Mouse (Mus musculus) kidney, postnatal 0 days (tissue): ENCODE results near the gene Ispd. TPM values are rescaled to one million over a fixed set of nuclear protein-coding genes. Genes with fewer than 3 reads are reported as not detected.

ENCODE experiments used
- ATAC-seq: fragments of 200-750 bp; cut with Nextera tagmentation; replicated peaks from 2 replicates; pipeline ENCODE4 v1.8.0; 2017; ENCODE audit warnings: low read depth, moderate number of reproducible peaks, moderate TSS enrichment, moderate library complexity; ENCODE audit not compliant: low FRiP score
- DNase-seq: peaks from one replicate; pipeline ENCODE4 v3.0.0-alpha.2; 2016; ENCODE audit warnings: low spot score
- H3K27ac ChIP-seq: fragments of 300-500 bp; sonication (generic); 2 replicates; pipeline ENCODE4 v1.5.1; 2014; ENCODE audit warnings: mild to moderate bottlenecking
- H3K27me3 ChIP-seq: fragments of 300-500 bp; sonication (generic); 2 replicates; pipeline ENCODE4 v1.6.1; 2014; ENCODE audit warnings: low read length, mixed read lengths; ENCODE audit not compliant: insufficient read depth
- H3K36me3 ChIP-seq: fragments of 300-500 bp; sonication (generic); 2 replicates; pipeline ENCODE4 v1.6.1; 2014; ENCODE audit warnings: low read length, mixed read lengths; ENCODE audit not compliant: insufficient read depth
- H3K4me1 ChIP-seq: fragments of 300-500 bp; sonication (generic); replicated peaks from 2 replicates; pipeline ENCODE4 v1.6.1; 2014; ENCODE audit warnings: antibody characterized with exemption, low read length, mixed read lengths; ENCODE audit not compliant: insufficient read depth
- H3K4me2 ChIP-seq: fragments of 300-500 bp; sonication (generic); 2 replicates; pipeline ENCODE4 v1.6.1; 2014; ENCODE audit warnings: mild to moderate bottlenecking, low read length, moderate library complexity, mixed read lengths
- H3K4me3 ChIP-seq: fragments of 300-500 bp; sonication (generic); replicated peaks from 2 replicates; pipeline ENCODE4 v1.5.1; 2014; ENCODE audit warnings: low read depth, low read length
- H3K9ac ChIP-seq: fragments of 300-500 bp; sonication (generic); 2 replicates; pipeline ENCODE4 v1.6.1; 2014; ENCODE audit warnings: low read depth, low read length
- H3K9me3 ChIP-seq: fragments of 300-500 bp; sonication (generic); replicated peaks from 2 replicates; pipeline ENCODE4 v1.6.1; 2016; ENCODE audit warnings: low read length, inconsistent platforms, mixed read lengths
- CTCF ChIP-seq: IDR thresholded peaks from 2 replicates; pipeline ENCODE4 v1.5.1; 2016; ENCODE audit warnings: antibody characterized with exemption, low read depth, mild to moderate bottlenecking, moderate library complexity
- WGBS: fragments of 180-500 bp; shearing (Covaris S2); extraction: QIAGEN DNeasy Blood & Tissue Kit; methylation state at CpG from one replicate; pipeline ENCODE4 v1.1.7; 2014; 5-methylcytosine and 5-hydroxymethylcytosine counted together
- polyA plus RNA-seq: library from polyadenylated mRNA; unstranded; fragments of >200 nt; fragmentation: Nextera tagmentation; extraction: Ambion mirVana; gene quantifications from 2 replicates; pipeline ENCODE4 v1.2.1, GENCODE M21; 2015

Ispd gene
- polyA plus RNA-seq, 1 experiment from 2014 or later = 21.4 TPM

DNA sequence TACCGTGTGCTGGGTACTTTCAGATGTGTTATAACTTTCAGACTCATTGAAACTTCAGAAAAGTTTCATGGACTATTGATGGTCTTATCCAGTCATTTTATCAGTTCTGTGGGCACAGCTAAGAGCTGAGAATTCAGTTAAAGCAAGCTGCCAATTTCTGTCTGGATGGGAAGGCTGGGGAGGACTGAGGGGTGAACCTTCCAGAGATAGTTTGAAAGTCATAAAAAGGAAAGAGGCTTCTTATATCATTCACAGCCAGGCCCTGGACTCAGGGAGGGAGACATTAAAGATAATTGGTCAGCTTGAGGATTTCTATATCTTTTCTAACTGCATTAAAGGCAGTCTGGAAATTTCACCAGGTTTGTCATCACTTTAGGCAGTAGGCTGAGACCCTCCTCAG, 185.7 kb downstream of the Ispd start:
- WGBS = 88% methylated on average over 1 of the region's 1 CpGs

DNA sequence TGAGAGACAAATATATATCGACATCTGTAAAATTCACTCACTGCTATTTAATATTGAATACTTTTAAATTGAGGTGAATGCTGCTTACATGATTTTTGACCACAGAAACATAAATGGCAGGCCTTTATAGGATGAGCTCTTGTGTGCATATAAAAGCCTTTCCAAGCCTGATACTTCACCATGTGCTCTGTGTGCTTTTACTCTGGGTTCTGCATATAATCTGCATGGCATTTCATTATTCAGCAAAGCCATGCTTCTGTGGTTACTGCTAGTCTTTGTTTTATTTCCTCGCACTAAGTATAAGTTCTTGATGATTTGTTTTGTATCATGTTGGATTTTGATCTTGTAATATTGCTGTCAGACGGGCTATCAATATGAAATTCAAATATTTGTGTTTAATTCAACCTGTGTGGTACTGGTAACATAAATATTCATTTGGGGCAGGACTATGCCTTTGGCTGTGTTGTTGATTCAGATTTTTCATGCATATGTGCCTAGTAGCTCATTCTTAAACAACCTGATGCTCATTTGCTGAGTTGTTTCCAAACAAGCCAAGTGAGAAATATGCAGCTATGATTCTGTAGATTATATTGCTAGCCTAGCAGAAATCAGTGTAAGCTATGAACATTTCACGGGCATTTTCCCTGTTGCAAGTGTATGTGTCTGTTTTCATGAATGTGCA, 189.3 kb downstream of the Ispd start:
- Histone ChIP-seq H3K9ac (no peak overlapping the region), H3K9me3 (no peaks in the 10 kb centered on the region), H3K27me3 (no peaks in the 10 kb centered on the region), H3K4me2 (no peak overlapping the region), H3K4me1 (no peaks in the 10 kb centered on the region), H3K27ac (no peak overlapping the region), H3K4me3 (no peak overlapping the region), H3K36me3 (no peaks in the 10 kb centered on the region)
- no peak for ATAC-seq
- no peak for TF ChIP-seq CTCF
- 91% methylated on average over 4 of the region's 4 CpGs for WGBS
- DNase-seq = no peak

More for the DNA sequence above, 185.7 kb downstream of the Ispd start:
- H3K27me3 ChIP-seq = no peaks in the 10 kb centered on the region
- H3K27ac ChIP-seq = no peak overlapping the region
- H3K9ac ChIP-seq = no peak overlapping the region
- no peaks in the 10 kb centered on the region for H3K9me3 ChIP-seq
- DNase-seq = no peak
- H3K4me3 ChIP-seq = no peak overlapping the region
- ATAC-seq = no peak
- no peaks in the 10 kb centered on the region for H3K36me3 ChIP-seq
- H3K4me2 ChIP-seq = no peak overlapping the region
- no peak for TF ChIP-seq CTCF
- H3K4me1 ChIP-seq = no peaks in the 10 kb centered on the region

DNA sequence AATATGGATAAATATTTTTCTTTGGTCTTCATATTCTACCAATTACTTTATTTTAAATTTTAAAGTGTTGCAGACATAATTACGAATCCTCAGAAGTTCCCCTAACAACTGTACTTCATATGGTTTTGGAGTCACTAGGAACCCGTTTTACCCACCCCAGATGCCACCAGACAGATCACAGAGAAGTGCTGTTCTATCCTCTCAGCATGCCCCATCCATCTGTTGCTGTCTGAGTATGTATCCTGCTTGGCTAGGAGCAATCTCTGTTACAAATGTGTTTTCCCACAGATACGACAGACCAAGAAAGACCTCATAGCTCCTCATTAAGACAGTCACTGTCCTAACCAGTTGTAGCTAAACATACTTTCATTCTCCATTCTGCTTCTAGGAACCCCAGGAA, 203.6 kb downstream of the Ispd start:
- Histone ChIP-seq H3K9ac (no peak overlapping the region), H3K36me3 (no peaks in the 10 kb centered on the region), H3K4me2 (no peak overlapping the region), H3K9me3 (no peaks in the 10 kb centered on the region), H3K4me3 (no peak overlapping the region), H3K27me3 (no peaks in the 10 kb centered on the region), H3K4me1 (no peaks in the 10 kb centered on the region; the same call in 1 of the 2 replicates), H3K27ac (no peak overlapping the region)
- 78% methylated on average over 3 of the region's 3 CpGs for WGBS
- no peak for ATAC-seq
- no peak for TF ChIP-seq CTCF
- no peak for DNase-seq

DNA sequence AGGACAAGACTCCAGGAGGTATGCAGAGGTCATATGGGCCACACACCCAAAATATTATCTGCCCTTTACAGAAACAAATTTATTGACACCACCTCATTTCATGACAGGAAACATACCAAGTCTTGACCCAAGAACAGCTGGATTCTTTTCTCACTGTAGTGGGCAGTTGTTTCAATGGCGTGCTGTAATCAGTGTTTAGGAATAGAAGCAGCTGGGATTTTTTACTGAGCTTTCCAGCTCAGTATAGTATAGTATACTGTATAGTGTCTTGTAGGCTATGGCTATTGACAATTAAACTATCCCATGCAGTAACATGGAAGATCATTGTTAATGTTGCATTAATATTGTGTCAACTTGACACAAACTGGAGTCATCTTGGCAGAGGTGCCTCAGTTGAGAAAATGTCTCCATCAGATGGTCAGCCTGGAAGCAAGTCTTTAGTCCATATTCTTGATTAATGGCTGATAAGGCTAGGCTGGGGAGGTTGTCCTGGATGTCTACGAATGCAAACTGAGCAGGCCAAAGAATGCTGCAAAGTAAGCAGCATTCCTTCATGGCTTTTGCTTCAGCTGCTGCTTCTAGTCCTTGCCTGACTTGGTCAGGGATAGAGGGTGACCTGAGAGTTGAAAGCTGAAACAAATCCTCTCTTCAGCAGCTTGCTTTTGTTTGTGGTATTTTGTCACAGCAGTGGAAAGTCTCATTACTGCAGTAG, 216.4 kb downstream of the Ispd start:
- ATAC-seq = no peak
- no peak overlapping the region for H3K9ac ChIP-seq
- no peak for TF ChIP-seq CTCF
- no peak overlapping the region for H3K27ac ChIP-seq
- H3K4me3 ChIP-seq = no peak overlapping the region
- no peaks in the 10 kb centered on the region for H3K27me3 ChIP-seq
- 54% methylated on average over 2 of the region's 2 CpGs for WGBS
- DNase-seq = peak; percentile 32
- H3K4me1 ChIP-seq = no peaks in the 10 kb centered on the region
- no peaks in the 10 kb centered on the region for H3K36me3 ChIP-seq
- no peak overlapping the region for H3K4me2 ChIP-seq
- no peaks in the 10 kb centered on the region for H3K9me3 ChIP-seq

DNA sequence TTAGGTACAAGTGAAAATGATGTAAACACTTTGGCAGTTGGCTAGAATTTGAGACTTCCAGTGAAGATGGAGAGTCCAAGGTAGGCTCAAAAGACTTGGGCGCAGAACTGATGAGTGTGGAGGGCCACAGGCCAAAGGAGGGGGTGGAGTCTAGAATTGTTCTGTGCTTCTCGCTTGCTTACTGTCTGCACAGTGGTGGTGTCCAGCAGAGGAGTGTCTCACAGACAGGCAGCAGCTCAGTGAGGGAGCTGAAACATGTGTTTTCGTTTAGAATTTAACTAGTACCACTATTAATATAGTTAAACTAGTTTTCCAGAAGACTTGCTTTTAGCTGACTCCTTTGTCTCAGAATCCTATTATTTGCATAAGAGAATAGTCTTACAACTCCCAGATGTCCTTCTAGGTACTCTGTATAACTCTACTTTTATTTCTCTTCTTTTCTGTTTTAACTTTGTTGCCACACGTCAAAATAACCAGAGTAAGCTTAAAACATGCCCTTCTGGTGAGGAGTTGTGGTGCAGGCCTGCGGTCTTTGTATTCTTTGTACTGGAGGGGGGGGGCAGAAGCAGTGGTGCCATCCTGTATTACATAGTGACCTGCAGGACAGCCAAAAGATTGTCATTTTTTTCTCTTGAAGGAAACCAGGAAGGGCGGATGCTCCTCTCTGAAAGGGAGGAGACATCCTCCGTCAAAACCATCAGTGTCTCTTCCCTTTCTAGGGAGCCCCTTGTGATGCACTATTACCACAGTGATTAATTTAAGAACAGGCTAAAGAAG, 240.9 kb downstream of the Ispd start:
- H3K27ac ChIP-seq = no peak overlapping the region; the same call in 1 of the 2 replicates
- WGBS = 66% methylated on average over 7 of the region's 7 CpGs
- ATAC-seq (peak; percentile 72), DNase-seq (peak; percentile 5)
- H3K36me3 ChIP-seq = no peaks in the 10 kb centered on the region
- H3K27me3 ChIP-seq = no peaks in the 10 kb centered on the region
- no peak overlapping the region for H3K9ac ChIP-seq
- no peaks in the 10 kb centered on the region for H3K4me1 ChIP-seq
- TF ChIP-seq CTCF = no peak
- no peaks in the 10 kb centered on the region for H3K9me3 ChIP-seq
- no peak overlapping the region for H3K4me3 ChIP-seq
- no peak overlapping the region for H3K4me2 ChIP-seq

DNA sequence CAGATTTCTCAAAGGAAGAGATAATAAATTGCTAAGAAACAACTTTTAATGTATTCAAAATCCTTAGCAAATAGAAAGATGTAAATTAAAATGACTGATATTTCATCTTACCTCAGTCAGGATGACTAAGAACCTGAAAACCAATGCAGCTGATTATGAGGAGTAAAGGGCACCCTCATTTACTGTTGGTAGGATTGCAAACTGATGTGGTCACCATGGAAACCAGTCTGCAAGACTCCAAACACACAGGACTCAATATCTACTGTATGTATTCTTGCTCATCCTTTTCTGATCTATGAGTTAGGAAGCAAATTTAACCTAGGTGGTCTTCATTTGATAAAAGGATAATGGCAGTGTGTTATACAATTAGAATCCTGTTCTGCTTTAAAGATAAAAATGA, 246.0 kb downstream of the Ispd start:
- H3K4me2 ChIP-seq = no peak overlapping the region
- H3K27me3 ChIP-seq = no peaks in the 10 kb centered on the region
- H3K27ac ChIP-seq = no peak overlapping the region
- no peak for DNase-seq
- H3K36me3 ChIP-seq = no peaks in the 10 kb centered on the region
- H3K9me3 ChIP-seq = no peaks in the 10 kb centered on the region
- TF ChIP-seq CTCF = no peak
- no peak overlapping the region for H3K4me3 ChIP-seq
- H3K4me1 ChIP-seq = no peaks in the 10 kb centered on the region
- no peak for ATAC-seq
- no peak overlapping the region for H3K9ac ChIP-seq
